Mouse (Mus musculus) stomach, embryonic 16.5 days (tissue): Measurements from ENCODE around the gene Gpr107. TPM values are rescaled to one million over a fixed set of nuclear protein-coding genes. Genes with fewer than 3 reads are reported as not detected.

Experiments
- ATAC-seq: fragments of 200-750 bp; cut with Nextera tagmentation; 2 replicates; pipeline ENCODE4 v1.8.0; 2017; ENCODE audit warnings: moderate number of reproducible peaks, moderate TSS enrichment; ENCODE audit not compliant: insufficient read depth, low FRiP score
- H3K27ac ChIP-seq: fragments of 300-500 bp; sonication (generic); 2 replicates; pipeline ENCODE4 v1.5.1; 2014; ENCODE audit warnings: low read length
- H3K27me3 ChIP-seq: fragments of 300-500 bp; sonication (generic); 2 replicates; pipeline ENCODE4 v1.6.1; 2014; ENCODE audit warnings: low read length, control low read depth, mixed read lengths; ENCODE audit not compliant: control insufficient read depth, insufficient read depth
- H3K36me3 ChIP-seq: fragments of 300-500 bp; sonication (generic); 2 replicates; pipeline ENCODE4 v1.6.1; 2014; ENCODE audit warnings: low read length; ENCODE audit not compliant: control insufficient read depth, insufficient read depth
- H3K4me1 ChIP-seq: fragments of 300-500 bp; sonication (generic); 2 replicates; pipeline ENCODE4 v1.6.1; 2014; ENCODE audit warnings: low read length, control low read depth, mixed read lengths; ENCODE audit not compliant: control insufficient read depth, insufficient read depth
- H3K4me2 ChIP-seq: fragments of 300-500 bp; sonication (generic); 2 replicates; pipeline ENCODE4 v1.6.1; 2014; ENCODE audit warnings: low read depth, low read length, mixed read lengths
- H3K4me3 ChIP-seq: fragments of 300-500 bp; sonication (generic); replicated peaks from 2 replicates; pipeline ENCODE4 v1.5.1; 2014; ENCODE audit warnings: mild to moderate bottlenecking, low read length
- H3K9ac ChIP-seq: fragments of 300-500 bp; sonication (generic); 2 replicates; pipeline ENCODE4 v1.6.1; 2014; ENCODE audit warnings: low read length
- H3K9me3 ChIP-seq: fragments of 300-500 bp; sonication (generic); replicated peaks from 2 replicates; pipeline ENCODE4 v1.6.1; 2016; ENCODE audit warnings: low read length, control low read depth; ENCODE audit not compliant: control insufficient read depth
- WGBS: fragments of 180-500 bp; shearing (Covaris S2); extraction: QIAGEN DNeasy Blood & Tissue Kit; methylation state at CpG from one replicate; pipeline ENCODE4 v1.1.7; 2014; 5-methylcytosine and 5-hydroxymethylcytosine counted together
- polyA plus RNA-seq: library from polyadenylated mRNA; unstranded; fragments of >200 nt; fragmentation: Nextera tagmentation; extraction: Ambion mirVana; gene quantifications from 2 replicates; pipeline ENCODE4 v1.2.1, GENCODE M21; 2015

The Gpr107 gene
- polyA plus RNA-seq, 1 experiment from 2014 or later = 39.3 TPM

GRCm38 (mm10) chr2:31259367-31259920 is 107.3 kb downstream of the Gpr107 start:
- Histone ChIP-seq H3K4me1 (peaks cover 60% of the 10 kb centered on the region), H3K27ac (0 out of 2 replicates have a peak overlapping the region, but pooled peaks have one; percentile 47), H3K4me3 (peak overlapping the region; percentile 52), H3K9ac (peak overlapping the region; percentile 63), H3K4me2 (peak overlapping the region; percentile 68), H3K27me3 (no peaks in the 10 kb centered on the region), H3K9me3 (no peaks in the 10 kb centered on the region), H3K36me3 (no peaks in the 10 kb centered on the region)
- no peak for ATAC-seq
- WGBS = 34% methylated on average over 9 of the region's 9 CpGs

DNA sequence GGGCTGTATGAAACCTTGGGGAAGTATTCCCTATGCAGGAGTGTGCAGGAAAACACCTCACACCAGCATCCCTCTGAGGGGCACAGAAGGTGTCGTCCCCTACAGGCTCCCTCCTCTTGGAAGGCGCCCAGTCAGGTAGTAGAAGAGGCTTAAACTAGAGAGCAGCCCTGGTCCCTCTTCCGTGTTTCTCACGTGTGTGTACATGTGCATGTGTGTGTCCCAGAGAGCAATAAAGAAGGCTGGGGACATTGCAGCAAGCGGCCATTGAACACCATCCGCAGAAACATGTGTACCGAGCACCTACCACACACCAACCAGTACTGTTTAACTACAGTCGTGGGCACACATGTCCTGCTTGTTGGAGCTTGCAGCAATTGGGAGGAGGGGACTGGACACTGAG is 108.4 kb downstream of the Gpr107 start:
- Histone ChIP-seq H3K4me2 (no peak overlapping the region), H3K4me1 (peaks cover 64% of the 10 kb centered on the region), H3K9ac (no peak overlapping the region), H3K27me3 (no peaks in the 10 kb centered on the region), H3K9me3 (no peaks in the 10 kb centered on the region), H3K4me3 (no peak overlapping the region), H3K36me3 (no peaks in the 10 kb centered on the region), H3K27ac (no peak overlapping the region)
- no peak for ATAC-seq
- 81% methylated on average over 8 of the region's 8 CpGs for WGBS

DNA sequence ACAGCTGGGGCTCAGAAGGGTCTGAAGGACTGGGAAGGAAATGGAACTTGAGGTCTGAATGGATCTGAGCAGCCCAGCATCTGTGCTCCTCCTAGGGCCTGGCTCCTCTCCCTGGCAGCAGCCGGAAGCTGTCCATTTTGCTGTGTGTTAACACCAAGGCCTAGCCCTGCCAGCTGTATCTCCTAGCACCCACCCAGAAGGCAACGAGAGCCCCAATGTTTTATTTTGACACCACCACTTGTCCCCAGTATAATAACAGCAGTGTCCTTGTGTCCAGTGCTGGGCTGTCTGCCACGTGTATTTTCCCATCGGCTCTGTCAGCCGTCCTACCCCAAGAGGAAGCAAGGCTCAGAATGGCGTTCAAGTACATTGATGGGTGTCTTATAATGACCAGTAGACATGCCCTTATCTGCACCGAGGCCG is 110.9 kb downstream of the Gpr107 start:
- H3K36me3 ChIP-seq = no peaks in the 10 kb centered on the region
- ATAC-seq = no peak
- WGBS = 50% methylated on average over 8 of the region's 8 CpGs
- peak overlapping the region; percentile 43; the same call in 1 of the 2 replicates for H3K9ac ChIP-seq
- H3K4me2 ChIP-seq = no peak overlapping the region
- peaks cover 48% of the 10 kb centered on the region for H3K4me1 ChIP-seq
- peak overlapping the region; percentile 84 for H3K27ac ChIP-seq
- H3K9me3 ChIP-seq = no peaks in the 10 kb centered on the region
- H3K27me3 ChIP-seq = no peaks in the 10 kb centered on the region
- no peak overlapping the region for H3K4me3 ChIP-seq

DNA sequence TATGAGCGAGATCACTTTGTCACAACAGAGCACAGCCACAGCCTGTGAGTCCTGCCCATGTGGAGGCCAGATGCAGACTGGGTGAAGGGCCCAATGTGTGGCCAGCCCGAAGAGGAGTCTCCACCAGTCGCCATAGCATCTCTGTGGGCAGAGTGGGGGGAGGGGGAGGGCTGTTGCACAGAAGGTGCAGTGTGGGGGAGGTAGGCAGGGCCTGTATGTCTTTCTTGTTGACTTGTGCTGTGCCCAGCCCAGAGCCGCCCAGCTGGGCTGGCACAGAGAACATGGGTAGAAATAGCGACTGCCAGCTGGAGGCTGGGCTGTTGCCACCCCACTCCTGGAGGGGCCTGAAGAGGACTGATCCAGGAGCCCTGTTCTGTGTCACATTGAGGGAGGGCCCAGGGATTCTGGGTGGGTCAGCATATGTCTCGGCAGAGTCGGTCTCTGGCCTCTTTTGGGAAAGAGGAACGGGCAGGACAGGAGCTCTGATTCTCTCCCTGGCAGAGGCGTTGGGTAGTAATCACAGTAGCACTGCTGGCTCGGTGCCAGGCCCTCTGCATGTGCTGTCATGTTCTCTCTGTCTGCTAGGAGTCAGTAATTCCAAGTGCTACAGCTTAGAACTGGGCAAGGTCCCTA is 111.7 kb downstream of the Gpr107 start:
- Histone ChIP-seq H3K27ac (peak overlapping the region; percentile 84), H3K9ac (peak overlapping the region; percentile 44), H3K36me3 (no peaks in the 10 kb centered on the region), H3K9me3 (no peaks in the 10 kb centered on the region), H3K4me1 (peaks cover 42% of the 10 kb centered on the region), H3K4me3 (no peak overlapping the region), H3K4me2 (peak overlapping the region; percentile 32; the same call in 1 of the 2 replicates), H3K27me3 (no peaks in the 10 kb centered on the region)
- 37% methylated on average over 10 of the region's 10 CpGs for WGBS
- ATAC-seq = peak; percentile 39

DNA sequence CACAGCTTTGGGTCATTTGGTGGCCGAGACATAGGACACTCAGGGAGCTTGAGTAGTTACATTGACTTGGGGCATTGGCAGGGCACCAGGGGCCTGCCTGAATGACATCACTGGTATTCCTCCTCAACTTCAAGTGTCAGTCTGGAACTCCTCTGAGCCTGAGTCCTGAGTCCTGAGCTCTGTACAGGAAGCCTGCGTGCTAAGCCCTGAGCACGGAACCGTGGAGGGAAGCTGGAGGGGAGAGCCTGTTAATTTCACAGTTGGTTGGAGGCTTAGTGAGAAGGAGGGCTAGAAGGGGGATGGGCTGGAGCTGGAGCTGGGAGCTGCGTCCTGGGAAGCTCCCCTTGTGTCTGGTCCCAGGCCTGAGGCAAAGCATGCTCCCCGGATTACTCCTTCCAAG is 115.3 kb downstream of the Gpr107 start:
- no peak overlapping the region for H3K9ac ChIP-seq
- H3K9me3 ChIP-seq = no peaks in the 10 kb centered on the region
- H3K4me1 ChIP-seq = peaks cover 34% of the 10 kb centered on the region
- no peak for ATAC-seq
- H3K27ac ChIP-seq = no peak overlapping the region
- WGBS = 63% methylated on average over 6 of the region's 6 CpGs
- no peak overlapping the region for H3K4me2 ChIP-seq
- no peaks in the 10 kb centered on the region for H3K36me3 ChIP-seq
- H3K27me3 ChIP-seq = no peaks in the 10 kb centered on the region
- no peak overlapping the region for H3K4me3 ChIP-seq

Other genes with a start within 250 kb of the Gpr107 start
- 10.3 and 13.0 TPM in 2 replicates for gene Ptges, start 222.5 kb upstream of the Gpr107 start, polyA plus RNA-seq
- gene Tor1b, start 199.4 kb upstream of the Gpr107 start, polyA plus RNA-seq = 33.6 and 34.8 TPM in 2 replicates
- gene Tor1a, start 184.4 kb upstream of the Gpr107 start, polyA plus RNA-seq = 70.0 and 75.1 TPM in 2 replicates
- 54.6 and 56.2 TPM in 2 replicates for gene BC005624, start 170.1 kb upstream of the Gpr107 start, polyA plus RNA-seq
- 22.0 and 23.8 TPM in 2 replicates for gene Usp20, start 170.0 kb upstream of the Gpr107 start, polyA plus RNA-seq
- 34.6 and 36.8 TPM in 2 replicates for gene Fnbp1, start 10.3 kb upstream of the Gpr107 start, polyA plus RNA-seq
- gene Ncs1, start 93.5 kb downstream of the Gpr107 start, polyA plus RNA-seq = 21.3 and 22.2 TPM in 2 replicates
- gene Hmcn2, start 162.1 kb downstream of the Gpr107 start, polyA plus RNA-seq = 4.9 and 5.6 TPM in 2 replicates